Mouse (Mus musculus) T-helper 1 cell (primary cell): ENCODE measurements around the gene Sox6.

Source experiments
- in situ Hi-C: fragments of 300-600 bp; cut with MboI, MseI; formaldehyde crosslinking; loops from one replicate; pipeline ENCODE4 v1.15.1; 2025; ENCODE audit warnings: high pct_unique_total_duplicates

Gene Sox6

GRCm38 (mm10) chr7:115988109-115988779 is 50.4 kb downstream of the Sox6 start:
- in situ Hi-C loops, result no loop called here

- in situ Hi-C loops, result no loop called here
Observed at GRCm38 (mm10) chr7:115985716-115986115, 52.9 kb downstream of the Sox6 start.

GRCm38 (mm10) chr7:115984076-115984475 is 54.5 kb downstream of the Sox6 start:
- in situ Hi-C loops, result no loop called here

GRCm38 (mm10) chr7:115979813-115980512 is 58.6 kb downstream of the Sox6 start:
- in situ Hi-C loops, result no loop called here

- in situ Hi-C loops, result no loop called here
Observed at GRCm38 (mm10) chr7:115974518-115974917, 64.1 kb downstream of the Sox6 start.

- in situ Hi-C loops, result no loop called here
Observed at GRCm38 (mm10) chr7:115967186-115967585, 71.4 kb downstream of the Sox6 start.

- in situ Hi-C loops, result no loop called here
Observed at GRCm38 (mm10) chr7:115966181-115966580, 72.4 kb downstream of the Sox6 start.

- in situ Hi-C loops, result no loop called here
Observed at GRCm38 (mm10) chr7:115953046-115953445, 85.5 kb downstream of the Sox6 start.

GRCm38 (mm10) chr7:115952235-115952634 is 86.4 kb downstream of the Sox6 start:
- in situ Hi-C loops, result no loop called here

- in situ Hi-C loops, result no loop called here
Observed at GRCm38 (mm10) chr7:115951689-115952088, 86.9 kb downstream of the Sox6 start.

- in situ Hi-C loops, result no loop called here
Observed at GRCm38 (mm10) chr7:115947916-115948315, 90.7 kb downstream of the Sox6 start.

- in situ Hi-C loops, result no loop called here
Observed at GRCm38 (mm10) chr7:115946559-115946958, 92.0 kb downstream of the Sox6 start.

GRCm38 (mm10) chr7:115945516-115945915 is 93.1 kb downstream of the Sox6 start:
- in situ Hi-C loops, result no loop called here

- in situ Hi-C loops, result no loop called here
Observed at GRCm38 (mm10) chr7:115944250-115944649, 94.3 kb downstream of the Sox6 start.

- in situ Hi-C loops, result no loop called here
Observed at GRCm38 (mm10) chr7:115941766-115942165, 96.8 kb downstream of the Sox6 start.

- in situ Hi-C loops, result no loop called here
Observed at GRCm38 (mm10) chr7:115939292-115939691, 99.3 kb downstream of the Sox6 start.

GRCm38 (mm10) chr7:115936908-115937307 is 101.7 kb downstream of the Sox6 start:
- in situ Hi-C loops, result no loop called here

- in situ Hi-C loops, result no loop called here
Observed at GRCm38 (mm10) chr7:115915338-115915737, 123.3 kb downstream of the Sox6 start.

GRCm38 (mm10) chr7:115910313-115910712 is 128.3 kb downstream of the Sox6 start:
- in situ Hi-C loops, result no loop called here

GRCm38 (mm10) chr7:115904798-115905207 is 133.8 kb downstream of the Sox6 start:
- in situ Hi-C loops, result no loop called here

GRCm38 (mm10) chr7:115903931-115904797 is 134.4 kb downstream of the Sox6 start:
- in situ Hi-C loops, result no loop called here

GRCm38 (mm10) chr7:115903368-115903767 is 135.2 kb downstream of the Sox6 start:
- in situ Hi-C loops, result no loop called here
